Mouse (Mus musculus): ENCODE results near the gene C130060K24Rik. TPM values are rescaled to one million over a fixed set of nuclear protein-coding genes. Genes with fewer than 3 reads are reported as not detected.
A peak's percentile ranks its signal among the peaks of the same experiment; 100 is the strongest.

C130060K24Rik gene
- total RNA-seq (2021) = not detected in 2 replicates
- long read RNA-seq = 0 reads

DNA sequence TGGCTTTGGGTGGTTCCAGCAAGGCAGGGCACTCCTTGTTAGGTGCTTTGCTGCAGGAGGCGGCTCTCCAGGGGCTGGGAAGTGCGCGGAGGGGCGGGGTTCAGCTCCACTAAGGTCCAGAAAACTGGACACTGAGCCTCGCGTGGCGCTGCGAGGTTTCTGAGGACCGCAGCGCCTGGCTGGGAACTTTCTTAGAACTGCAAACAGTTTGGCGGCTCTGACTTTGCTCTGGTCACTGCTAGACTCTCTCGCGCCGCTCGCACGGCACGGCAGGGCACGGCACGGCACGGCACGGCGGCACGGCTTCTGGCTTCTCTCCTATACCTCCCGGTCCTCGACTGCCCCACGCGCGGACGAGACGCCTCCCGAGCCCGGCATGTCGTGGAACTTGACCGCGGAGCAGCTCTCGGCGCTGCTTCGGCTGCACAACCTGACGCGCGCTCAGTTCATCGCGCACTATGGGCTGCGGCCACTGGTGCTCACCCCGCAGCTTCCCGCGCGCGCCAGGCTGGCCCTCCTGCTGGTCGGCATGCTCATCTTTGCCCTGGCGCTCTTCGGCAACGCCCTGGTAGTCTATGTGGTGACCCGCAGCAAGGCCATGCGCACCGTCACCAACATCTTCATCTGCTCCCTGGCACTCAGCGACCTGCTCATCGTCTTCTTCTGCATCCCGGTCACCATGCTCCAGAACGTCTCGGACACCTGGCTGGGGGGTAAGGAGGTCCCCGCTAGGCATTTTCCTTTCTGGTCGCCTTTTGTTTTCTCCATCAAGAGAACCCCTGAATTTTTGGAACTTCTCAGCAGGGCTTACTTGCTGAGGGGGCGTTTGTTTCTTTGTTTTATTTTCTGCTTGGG, at the start of gene C130060K24Rik:
TSS of gene C130060K24Rik (plus strand) at position 188 of the 855 bp plus-strand sequence.
- DNase-seq = peak; percentile 1

GRCm38 (mm10) chr6:65334246-65334645, 46.7 kb upstream of the C130060K24Rik start:
- DNase-seq = no peak

DNA sequence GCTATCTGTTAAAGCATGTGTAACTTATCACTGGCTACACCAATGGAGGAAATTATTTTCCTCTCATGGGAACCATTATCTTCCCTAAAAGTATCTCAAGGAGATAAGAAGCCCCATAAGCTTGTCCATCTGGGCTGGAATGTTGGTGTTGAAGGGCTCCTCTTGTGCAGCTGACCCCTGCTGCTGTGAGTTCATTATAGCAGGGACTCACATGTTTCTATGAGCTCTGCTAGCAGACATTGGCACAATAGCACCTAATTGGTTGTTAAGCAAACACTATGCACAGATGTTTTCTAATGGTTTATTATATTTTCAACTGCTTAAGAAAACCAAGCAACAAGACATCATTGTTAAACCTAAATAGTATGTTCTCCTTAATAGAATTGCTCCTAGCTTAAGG, 41.5 kb upstream of the C130060K24Rik start:
- no peak for DNase-seq

GRCm38 (mm10) chr6:65341360-65341759, 39.5 kb upstream of the C130060K24Rik start:
- DNase-seq = no peak

DNA sequence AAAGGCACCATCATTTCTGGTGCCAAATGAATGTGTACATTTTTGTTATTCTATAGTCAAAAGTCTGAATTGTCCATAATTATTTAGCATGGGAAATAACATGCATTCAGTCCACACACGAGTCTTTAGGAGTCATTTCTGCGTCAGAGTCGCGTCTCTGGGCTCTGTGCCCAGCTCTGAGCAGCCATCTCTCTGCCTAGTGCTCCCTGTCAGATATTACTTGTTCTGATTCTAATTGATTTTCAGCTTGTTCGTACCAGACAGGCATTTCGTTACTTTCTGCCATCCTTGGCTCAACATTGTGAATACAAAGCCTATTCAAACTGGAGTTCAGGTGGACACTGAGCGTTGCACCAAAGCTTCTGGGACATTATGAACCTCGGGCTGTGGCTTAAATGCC, 33.2 kb upstream of the C130060K24Rik start:
- peak; percentile 65 for DNase-seq

GRCm38 (mm10) chr6:65348255-65348654, 32.6 kb upstream of the C130060K24Rik start:
- peak; percentile 1 for DNase-seq

- DNase-seq = no peak
Measured at GRCm38 (mm10) chr6:65351622-65352021, 29.3 kb upstream of the C130060K24Rik start.

- no peak for DNase-seq
Measured at GRCm38 (mm10) chr6:65375918-65376317, 5.0 kb upstream of the C130060K24Rik start.

GRCm38 (mm10) chr6:65421888-65422287, 41.0 kb downstream of the C130060K24Rik start:
- DNase-seq = no peak

- DNase-seq = no peak
Measured at GRCm38 (mm10) chr6:65427065-65427464, 46.2 kb downstream of the C130060K24Rik start.

DNA sequence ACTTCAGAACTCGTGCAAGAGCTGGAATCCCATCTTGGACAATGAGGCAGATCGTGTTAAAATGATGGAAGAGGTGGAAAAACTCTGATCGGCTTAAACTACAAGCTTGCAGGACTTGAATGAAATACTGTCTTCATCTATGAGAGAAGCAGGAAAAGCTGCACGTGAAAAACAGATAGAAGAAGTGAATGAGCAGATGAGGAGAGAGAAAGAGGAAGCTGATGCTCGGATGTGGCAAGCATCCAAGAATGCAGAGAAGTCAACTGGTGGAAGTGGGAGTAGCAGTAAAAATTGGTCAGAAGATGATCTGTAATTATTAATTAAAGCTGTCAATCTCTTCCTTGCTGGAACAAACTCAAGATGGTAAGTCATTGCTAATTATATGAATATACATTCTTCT, 52.3 kb downstream of the C130060K24Rik start:
- no peak for DNase-seq

DNA sequence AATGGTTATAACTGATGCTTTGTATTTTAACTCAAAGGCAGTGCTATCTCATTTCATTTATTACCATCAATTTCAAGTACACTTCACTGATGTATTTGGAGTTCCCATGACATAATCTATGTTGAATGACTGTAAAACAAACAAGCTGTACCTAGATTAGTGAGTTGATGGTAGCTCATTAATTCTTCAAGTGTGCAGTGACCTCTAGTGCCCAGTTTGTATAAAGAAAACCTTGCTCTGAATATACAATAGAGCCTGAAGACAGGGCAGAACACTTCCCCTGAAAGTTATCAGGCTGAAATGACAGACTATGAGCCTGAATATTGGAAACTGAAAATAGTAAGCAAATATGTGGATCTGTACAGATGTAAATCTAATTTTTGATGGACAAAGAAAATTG, 72.6 kb downstream of the C130060K24Rik start:
- no peak for DNase-seq

DNA sequence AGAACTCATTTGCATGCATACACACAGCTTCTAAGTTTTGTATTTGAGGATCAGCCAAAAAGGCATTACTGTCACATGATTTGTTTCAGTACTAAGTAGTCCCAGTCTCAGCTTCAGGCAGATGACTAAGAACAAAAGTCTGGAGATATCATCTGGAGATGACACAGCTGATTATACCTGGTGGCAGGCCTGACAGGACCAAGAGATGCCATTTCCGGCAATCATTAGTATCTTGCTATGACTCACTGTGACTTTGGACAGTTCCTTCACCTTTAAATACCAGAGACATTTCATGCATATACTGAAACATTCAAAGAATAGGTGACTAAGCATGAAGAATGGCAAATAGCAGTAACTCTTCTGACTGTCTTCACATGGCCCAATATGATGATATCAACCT, 84.4 kb downstream of the C130060K24Rik start:
- DNase-seq = no peak

DNA sequence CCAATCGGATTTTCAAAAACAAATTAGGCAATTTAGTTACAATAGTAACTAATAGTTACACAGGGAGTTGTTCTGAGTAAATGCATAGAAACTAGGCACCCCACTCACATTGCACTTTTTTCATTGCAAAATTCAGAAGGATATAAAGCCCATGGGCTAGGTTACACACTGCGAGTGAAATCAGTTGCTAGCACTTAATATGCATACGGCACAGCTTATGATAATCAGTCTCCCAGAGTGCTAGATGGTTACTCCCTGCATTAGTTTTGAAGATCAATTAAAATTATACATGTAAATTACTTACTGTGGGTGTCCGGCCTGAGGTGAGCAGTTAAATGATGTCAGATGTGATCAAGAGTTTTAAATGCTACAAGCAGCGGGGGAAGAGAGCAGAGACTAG, 89.4 kb downstream of the C130060K24Rik start:
- DNase-seq = no peak

GRCm38 (mm10) chr6:65472455-65472854, 91.5 kb downstream of the C130060K24Rik start:
- no peak for DNase-seq

DNA sequence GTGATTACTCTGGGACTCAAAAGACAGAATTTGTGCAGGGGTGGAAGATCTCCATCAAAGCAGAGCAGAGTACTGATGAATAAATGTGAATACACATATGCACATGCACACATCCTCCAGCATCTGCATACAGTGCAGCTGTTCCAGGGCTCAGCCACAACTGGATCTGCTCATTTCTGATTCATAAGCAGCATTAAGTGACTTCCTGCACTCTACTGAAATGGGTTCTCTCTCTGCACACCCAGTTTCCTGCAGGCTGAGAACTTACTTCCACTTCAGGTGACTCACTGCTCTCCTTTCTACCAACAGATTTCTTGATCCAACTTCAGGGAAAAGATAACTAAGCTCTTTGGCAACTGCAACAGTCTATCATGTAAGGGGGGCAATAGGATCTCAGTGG, 117.9 kb downstream of the C130060K24Rik start:
- no peak for DNase-seq

Other genes with a start within 250 kb of the C130060K24Rik start
- 0.57 and 1.1 TPM in 2 replicates for gene Hpgds, start 236.2 kb upstream of the C130060K24Rik start, total RNA-seq (2021)
- gene Tnip3, start 144.2 kb downstream of the C130060K24Rik start, total RNA-seq (2021) = 0.27 TPM in 1 of 2 replicates, not detected in the other

All from adrenal gland, postnatal 25 days (tissue).